Mouse (Mus musculus) embryonic fibroblast, embryonic 13.5 days (primary cell): Measurements from ENCODE around the gene Ugt1a5.

ENCODE experiments used
- CTCF ChIP-seq: IDR thresholded peaks from 2 replicates; pipeline ENCODE4 v1.5.1; 2011; ENCODE audit warnings: mild to moderate bottlenecking, control low read depth, low read length, moderate library complexity, borderline replicate concordance; ENCODE audit not compliant: insufficient read depth
- POLR2A ChIP-seq: IDR thresholded peaks from 2 replicates; pipeline ENCODE4 v1.6.1; 2011; ENCODE audit warnings: low read depth, mild to moderate bottlenecking, control low read depth, low read length, moderate library complexity

DNA sequence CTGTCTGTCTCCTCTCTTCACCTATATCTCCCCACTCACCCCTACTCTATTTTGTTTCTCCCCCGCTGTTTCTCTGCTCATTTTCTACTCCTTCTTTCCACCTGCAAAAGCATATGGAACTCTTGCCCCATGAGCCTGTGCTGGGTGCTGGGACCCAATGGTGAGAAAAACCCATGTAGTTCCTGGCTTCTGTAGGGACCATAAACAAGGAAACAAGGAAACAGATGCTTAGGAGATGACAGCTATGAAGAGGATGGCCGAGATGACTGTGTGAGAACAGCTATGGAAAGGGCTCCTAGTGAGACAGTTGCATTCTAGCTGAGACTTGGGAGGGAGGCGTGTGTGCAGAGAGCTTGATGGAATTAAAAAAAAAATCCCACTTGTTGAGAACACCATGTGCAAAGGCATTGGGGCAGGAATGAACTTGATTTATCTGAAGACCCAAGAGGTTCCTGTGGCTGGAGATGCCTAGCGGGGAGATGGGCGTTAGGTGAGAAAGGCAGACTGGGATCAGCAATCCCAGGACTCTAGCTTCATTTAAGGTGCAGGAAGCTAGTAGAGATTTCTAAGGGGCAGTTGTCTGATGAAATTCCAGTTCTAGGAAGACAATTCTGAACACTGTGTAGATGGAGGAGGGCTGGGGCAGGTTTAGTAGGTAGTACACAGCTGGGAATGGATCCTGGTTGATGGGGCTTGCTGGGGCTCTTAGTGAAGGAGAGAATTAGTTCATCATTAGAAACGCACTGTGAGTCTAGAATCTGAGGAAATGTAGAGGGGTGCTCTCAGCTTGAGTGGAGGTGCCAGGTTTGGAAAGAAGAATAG is 65.4 kb downstream of the Ugt1a5 start:
- TF ChIP-seq CTCF (no peak), POLR2A (no peak)
